Mouse (Mus musculus): Measurements from ENCODE around the gene Atp11c. TPM values are rescaled to one million over a fixed set of nuclear protein-coding genes. Genes with fewer than 3 reads are reported as not detected.

The Atp11c gene
- polyA plus RNA-seq, 1 experiment from 2014 or later = 3.9 TPM

GRCm38 (mm10) chrX:60381711-60382110, 210.8 kb downstream of the Atp11c start:
- Histone ChIP-seq H3K4me3 (replicated peaks) (no peak overlapping the region), H3K4me1 (replicated peaks) (no peaks in the 10 kb centered on the region), H3K36me3 (no peaks in the 10 kb centered on the region), H3K9me3 (replicated peaks) (no peaks in the 10 kb centered on the region), H3K9ac (no peak overlapping the region), H3K27ac (no peak overlapping the region), H3K4me2 (no peak overlapping the region), H3K27me3 (no peaks in the 10 kb centered on the region)
- ATAC-seq (ENCODE audit: low read depth) = no peak
- DNase-seq = no peak
- WGBS (ENCODE audit: insufficient replicate concordance) = 63% methylated on average over 2 of the region's 2 CpGs

DNA sequence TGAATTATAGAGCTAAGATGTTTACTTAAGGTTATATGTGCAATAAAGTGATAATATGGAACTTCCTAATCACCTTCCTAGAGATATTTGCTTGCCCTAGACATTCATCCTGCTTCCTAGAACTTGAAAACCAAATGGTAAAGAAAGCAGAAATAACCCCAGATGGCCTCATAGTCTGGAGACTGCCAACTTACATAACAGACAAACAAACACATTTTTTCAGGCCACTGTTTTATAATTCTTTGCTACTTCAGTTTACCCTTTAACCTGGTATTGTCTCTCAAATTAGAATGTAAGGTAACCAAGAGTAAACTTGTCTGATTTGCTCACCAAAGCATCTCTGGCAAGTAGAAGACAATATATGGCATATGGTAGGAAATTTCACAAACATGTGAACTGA, 212.1 kb downstream of the Atp11c start:
- Histone ChIP-seq H3K4me1 (replicated peaks) (no peaks in the 10 kb centered on the region), H3K4me2 (no peak overlapping the region), H3K9ac (no peak overlapping the region), H3K4me3 (replicated peaks) (no peak overlapping the region), H3K9me3 (replicated peaks) (no peaks in the 10 kb centered on the region), H3K36me3 (no peaks in the 10 kb centered on the region), H3K27me3 (no peaks in the 10 kb centered on the region), H3K27ac (no peak overlapping the region)
- no peak for ATAC-seq (ENCODE audit: low read depth)
- DNase-seq = no peak

- no peak overlapping the region for H3K27ac ChIP-seq
- H3K9ac ChIP-seq = no peak overlapping the region
- WGBS (ENCODE audit: insufficient replicate concordance) = 74% methylated on average over 1 of the region's 1 CpGs
- H3K27me3 ChIP-seq = no peaks in the 10 kb centered on the region
- no peaks in the 10 kb centered on the region for H3K9me3 ChIP-seq (replicated peaks)
- no peak overlapping the region for H3K4me2 ChIP-seq
- H3K4me1 ChIP-seq (replicated peaks) = no peaks in the 10 kb centered on the region
- ATAC-seq (ENCODE audit: low read depth) = no peak
- H3K36me3 ChIP-seq = no peaks in the 10 kb centered on the region
- DNase-seq = no peak
- no peak overlapping the region for H3K4me3 ChIP-seq (replicated peaks)
Measured at GRCm38 (mm10) chrX:60348741-60349140, 243.8 kb downstream of the Atp11c start.

DNA sequence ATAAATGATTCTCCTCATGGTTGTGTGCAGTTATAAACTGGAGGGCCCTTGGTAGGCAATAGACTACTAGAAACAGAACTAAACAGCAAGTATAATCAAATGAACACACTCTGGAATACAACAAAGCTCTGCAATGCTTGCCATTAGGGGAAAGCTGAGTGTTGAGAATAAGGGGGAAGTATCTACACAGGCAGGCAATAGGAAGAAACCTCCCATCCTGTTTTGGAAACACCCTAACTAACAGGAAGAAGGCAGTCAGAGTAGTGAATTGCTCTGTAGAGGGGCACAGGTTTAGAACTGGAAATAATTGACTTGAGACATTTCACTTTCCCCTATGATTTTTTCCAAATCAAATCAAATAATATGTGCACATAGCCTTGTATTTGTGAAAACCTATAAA, 247.1 kb downstream of the Atp11c start:
- H3K9me3 ChIP-seq (replicated peaks) = no peaks in the 10 kb centered on the region
- no peak overlapping the region for H3K4me2 ChIP-seq
- no peak overlapping the region for H3K27ac ChIP-seq
- ATAC-seq (ENCODE audit: low read depth) = no peak
- no peaks in the 10 kb centered on the region for H3K27me3 ChIP-seq
- H3K9ac ChIP-seq = no peak overlapping the region
- H3K4me3 ChIP-seq (replicated peaks) = no peak overlapping the region
- no peaks in the 10 kb centered on the region for H3K36me3 ChIP-seq
- no peaks in the 10 kb centered on the region for H3K4me1 ChIP-seq (replicated peaks)
- DNase-seq = no peak

GRCm38 (mm10) chrX:60344991-60345390, 247.5 kb downstream of the Atp11c start:
- Histone ChIP-seq H3K4me3 (replicated peaks) (no peak overlapping the region), H3K4me1 (replicated peaks) (no peaks in the 10 kb centered on the region), H3K9me3 (replicated peaks) (no peaks in the 10 kb centered on the region), H3K27me3 (no peaks in the 10 kb centered on the region), H3K36me3 (no peaks in the 10 kb centered on the region), H3K4me2 (no peak overlapping the region), H3K9ac (no peak overlapping the region), H3K27ac (no peak overlapping the region)
- DNase-seq (no peak), ATAC-seq (ENCODE audit: low read depth) (no peak)
- 63% methylated on average over 4 of the region's 4 CpGs for WGBS (ENCODE audit: insufficient replicate concordance)

GRCm38 (mm10) chrX:60329735-60330134, 262.8 kb downstream of the Atp11c start:
- ATAC-seq (ENCODE audit: low read depth) (no peak), DNase-seq (no peak)
- no peaks in the 10 kb centered on the region for H3K9me3 ChIP-seq (replicated peaks)
- WGBS (ENCODE audit: insufficient replicate concordance) = 80% methylated on average over 3 of the region's 3 CpGs
- H3K27me3 ChIP-seq = no peaks in the 10 kb centered on the region
- 0 out of 2 replicates have a peak, but pooled peaks cover 2% of the 10 kb centered on the region for H3K4me1 ChIP-seq (replicated peaks)
- H3K4me2 ChIP-seq = no peak overlapping the region
- H3K9ac ChIP-seq = no peak overlapping the region
- no peak overlapping the region for H3K27ac ChIP-seq
- no peak overlapping the region for H3K4me3 ChIP-seq (replicated peaks)
- no peaks in the 10 kb centered on the region for H3K36me3 ChIP-seq

DNA sequence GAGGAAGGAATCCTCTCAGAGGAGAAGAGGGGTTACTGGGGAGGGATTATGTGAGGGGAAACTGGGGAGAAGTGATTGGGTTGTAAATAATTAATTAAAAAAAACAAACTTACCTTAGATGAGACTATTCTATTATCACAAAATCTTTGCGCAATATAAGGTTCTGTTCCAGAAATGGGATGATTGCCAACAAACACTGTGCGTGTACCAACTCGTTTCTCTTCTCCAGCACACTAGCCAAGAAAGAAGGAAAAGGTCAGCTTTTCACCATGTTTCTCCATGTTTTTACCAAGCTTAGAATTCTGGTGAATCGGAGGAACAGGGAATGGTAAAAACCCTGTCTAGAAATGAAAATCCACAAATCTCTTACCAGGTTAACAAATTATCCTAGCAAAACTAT, 271.2 kb downstream of the Atp11c start:
- WGBS (ENCODE audit: insufficient replicate concordance) = 87% methylated on average over 4 of the region's 4 CpGs
- Histone ChIP-seq H3K4me2 (no peak overlapping the region), H3K9me3 (replicated peaks) (no peaks in the 10 kb centered on the region), H3K4me3 (replicated peaks) (no peak overlapping the region), H3K36me3 (no peaks in the 10 kb centered on the region), H3K27me3 (no peaks in the 10 kb centered on the region), H3K4me1 (replicated peaks) (no peaks in the 10 kb centered on the region), H3K9ac (no peak overlapping the region), H3K27ac (no peak overlapping the region)
- ATAC-seq (ENCODE audit: low read depth) (no peak), DNase-seq (no peak)

DNA sequence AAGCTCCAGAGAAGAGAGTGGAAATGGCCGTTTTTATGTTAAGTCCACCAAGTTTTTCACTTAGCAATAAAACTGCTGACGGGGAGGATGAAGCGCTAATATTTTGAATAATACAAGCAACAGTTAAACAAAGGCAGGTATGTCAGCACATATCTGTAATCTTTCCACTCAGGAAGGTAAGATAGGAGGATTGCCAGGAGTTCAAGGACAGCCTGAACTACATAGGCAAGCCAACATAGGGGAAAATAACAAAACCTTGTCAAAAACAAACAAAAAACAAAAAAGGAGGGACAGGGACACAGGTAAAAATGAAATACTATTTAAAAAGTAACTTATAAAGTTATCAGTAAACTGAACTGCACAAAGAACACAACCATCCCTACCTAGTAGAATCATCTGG, 274.8 kb downstream of the Atp11c start:
- WGBS (ENCODE audit: insufficient replicate concordance) = 81% methylated on average over 3 of the region's 3 CpGs
- H3K9ac ChIP-seq = no peak overlapping the region
- no peak overlapping the region for H3K4me3 ChIP-seq (replicated peaks)
- no peak overlapping the region for H3K27ac ChIP-seq
- H3K9me3 ChIP-seq (replicated peaks) = no peaks in the 10 kb centered on the region
- H3K4me2 ChIP-seq = no peak overlapping the region
- no peaks in the 10 kb centered on the region for H3K4me1 ChIP-seq (replicated peaks)
- ATAC-seq (ENCODE audit: low read depth) = no peak
- H3K27me3 ChIP-seq = no peaks in the 10 kb centered on the region
- no peak for DNase-seq
- no peaks in the 10 kb centered on the region for H3K36me3 ChIP-seq

DNA sequence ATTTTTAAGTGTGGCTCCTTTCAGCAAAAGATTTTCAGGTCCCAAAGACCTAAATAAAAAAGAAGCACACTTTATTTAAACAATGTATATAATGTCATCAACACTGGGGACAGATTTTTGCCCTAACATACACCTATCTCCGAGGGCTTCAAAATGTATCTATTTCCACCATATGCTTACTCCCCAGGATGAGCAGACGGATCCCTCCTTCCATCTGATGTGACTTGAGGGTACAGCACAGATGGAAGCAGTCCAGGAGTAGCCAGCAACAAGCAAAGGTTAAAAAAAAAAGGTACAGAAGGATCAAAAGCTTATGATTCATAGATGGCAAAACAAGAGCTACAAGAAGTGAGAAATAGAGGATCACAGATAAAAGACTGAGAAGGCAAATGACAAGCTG, 300.2 kb downstream of the Atp11c start:
- no peak overlapping the region for H3K4me2 ChIP-seq
- no peaks in the 10 kb centered on the region for H3K27me3 ChIP-seq
- no peaks in the 10 kb centered on the region for H3K9me3 ChIP-seq (replicated peaks)
- no peak for DNase-seq
- no peak overlapping the region for H3K9ac ChIP-seq
- WGBS (ENCODE audit: insufficient replicate concordance) = 70% methylated on average over 2 of the region's 2 CpGs
- H3K27ac ChIP-seq = no peak overlapping the region
- no peak overlapping the region for H3K4me3 ChIP-seq (replicated peaks)
- H3K4me1 ChIP-seq (replicated peaks) = no peaks in the 10 kb centered on the region
- no peak for ATAC-seq (ENCODE audit: low read depth)
- H3K36me3 ChIP-seq = no peaks in the 10 kb centered on the region

- no peak for DNase-seq
- no peaks in the 10 kb centered on the region for H3K27me3 ChIP-seq
- no peak overlapping the region for H3K27ac ChIP-seq
- no peaks in the 10 kb centered on the region for H3K36me3 ChIP-seq
- H3K9ac ChIP-seq = no peak overlapping the region
- no peaks in the 10 kb centered on the region for H3K4me1 ChIP-seq (replicated peaks)
- H3K4me2 ChIP-seq = no peak overlapping the region
- H3K4me3 ChIP-seq (replicated peaks) = no peak overlapping the region
- H3K9me3 ChIP-seq (replicated peaks) = no peaks in the 10 kb centered on the region
- ATAC-seq (ENCODE audit: low read depth) = no peak
Measured at GRCm38 (mm10) chrX:60255346-60255745, 337.2 kb downstream of the Atp11c start.

GRCm38 (mm10) chrX:60187726-60188125, 404.8 kb downstream of the Atp11c start:
- Histone ChIP-seq H3K36me3 (no peaks in the 10 kb centered on the region), H3K4me2 (no peak overlapping the region), H3K9ac (no peak overlapping the region), H3K9me3 (replicated peaks) (no peaks in the 10 kb centered on the region), H3K27me3 (no peaks in the 10 kb centered on the region), H3K4me3 (replicated peaks) (no peak overlapping the region), H3K4me1 (replicated peaks) (no peaks in the 10 kb centered on the region), H3K27ac (no peak overlapping the region)
- 24% methylated on average over 1 of the region's 1 CpGs for WGBS (ENCODE audit: insufficient replicate concordance)
- ATAC-seq (ENCODE audit: low read depth) (no peak), DNase-seq (no peak)

- WGBS (ENCODE audit: insufficient replicate concordance) = 44% methylated on average over 3 of the region's 3 CpGs
- no peak overlapping the region for H3K4me2 ChIP-seq
- ATAC-seq (ENCODE audit: low read depth) (no peak), DNase-seq (no peak)
- H3K27me3 ChIP-seq = peaks cover 21% of the 10 kb centered on the region
- H3K9me3 ChIP-seq (replicated peaks) = no peaks in the 10 kb centered on the region
- no peaks in the 10 kb centered on the region for H3K36me3 ChIP-seq
- H3K4me3 ChIP-seq (replicated peaks) = no peak overlapping the region
- H3K4me1 ChIP-seq (replicated peaks) = no peaks in the 10 kb centered on the region
- no peak overlapping the region for H3K27ac ChIP-seq
- no peak overlapping the region for H3K9ac ChIP-seq
Measured at GRCm38 (mm10) chrX:60182611-60183010, 409.9 kb downstream of the Atp11c start.

All from liver, embryonic 13.5 days (tissue).